Mouse (Mus musculus) retina, embryonic 14.5 days (tissue): ENCODE measurements around the gene Hoxd8.
A peak's percentile ranks its signal among the peaks of the same experiment; 100 is the strongest.

Source experiments
- DNase-seq: peaks from one replicate; pipeline ENCODE4 v3.0.0-alpha.2; 2015; ENCODE audit warnings: low spot score

The Hoxd8 gene

DNA sequence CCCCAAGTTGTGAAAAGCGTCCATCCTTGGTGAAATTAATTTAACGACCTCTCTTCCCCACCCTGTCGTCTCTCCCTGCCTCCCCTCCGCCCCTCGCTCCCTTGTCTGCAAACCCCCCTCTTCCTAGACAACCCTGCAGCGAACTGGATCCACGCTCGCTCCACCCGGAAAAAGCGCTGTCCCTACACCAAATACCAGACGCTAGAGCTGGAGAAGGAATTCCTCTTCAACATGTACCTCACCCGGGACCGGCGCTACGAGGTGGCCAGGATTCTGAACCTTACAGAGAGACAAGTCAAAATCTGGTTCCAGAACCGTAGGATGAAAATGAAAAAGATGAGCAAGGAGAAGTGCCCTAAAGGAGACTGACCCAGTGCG lies 5.4 kb upstream of the Hoxd8 start:
- DNase-seq = no peak

DNA sequence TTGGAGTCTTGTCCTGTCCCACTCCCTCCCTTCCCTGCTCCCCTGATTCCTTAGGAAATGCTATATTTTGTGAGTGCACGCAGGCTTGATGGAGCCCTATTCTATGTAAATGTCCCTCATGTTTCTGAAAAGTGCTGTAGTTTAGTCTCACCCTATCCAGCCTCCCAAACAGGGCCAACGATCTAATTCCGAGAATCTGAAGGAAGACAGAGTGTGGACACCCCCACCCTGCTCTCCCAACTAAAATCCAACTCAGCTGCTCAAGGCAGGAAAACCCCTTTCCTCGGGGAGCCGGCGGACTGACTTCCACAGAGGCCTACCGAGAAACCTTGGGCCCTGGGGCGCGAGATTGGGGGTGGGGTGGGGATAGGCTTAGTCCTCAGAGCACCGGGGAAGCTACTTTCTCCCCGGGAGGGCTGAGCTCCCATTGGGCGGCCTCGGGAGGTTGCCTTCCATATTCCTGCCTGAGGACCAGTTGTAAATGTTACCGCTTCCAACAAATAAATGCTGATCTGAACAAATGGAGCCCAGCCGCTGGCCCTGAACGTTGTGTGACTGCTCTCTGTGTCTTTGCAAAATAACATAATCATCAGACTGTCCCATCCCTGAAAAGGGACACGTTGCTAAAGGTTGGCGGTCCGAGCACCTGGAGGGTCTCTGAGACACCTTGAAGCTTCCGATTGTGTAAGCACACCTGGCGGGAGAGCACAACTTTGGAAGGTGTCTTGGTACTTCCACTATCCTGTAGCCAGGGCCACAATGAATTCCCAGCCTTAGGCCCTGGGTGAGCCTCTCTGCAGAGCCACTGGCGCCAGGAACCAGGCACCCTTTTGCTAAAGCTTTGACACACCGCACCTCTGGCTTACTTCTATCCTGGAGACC lies 4.5 kb upstream of the Hoxd8 start:
- no peak for DNase-seq

GRCm38 (mm10) chr2:74700546-74701112 lies 3.8 kb upstream of the Hoxd8 start:
- DNase-seq = no peak

GRCm38 (mm10) chr2:74701949-74702819 lies 2.2 kb upstream of the Hoxd8 start:
- peak; percentile 92 for DNase-seq

- DNase-seq = no peak
These were observed 1.6 kb upstream of the Hoxd8 start for GRCm38 (mm10) chr2:74702820-74703219.

GRCm38 (mm10) chr2:74703317-74703716 lies 1.1 kb upstream of the Hoxd8 start:
- DNase-seq = no peak

GRCm38 (mm10) chr2:74703720-74704392 lies 559 bp upstream of the Hoxd8 start:
- DNase-seq = no peak

GRCm38 (mm10) chr2:74704999-74705466 lies 618 bp downstream of the Hoxd8 start:
- no peak for DNase-seq

DNA sequence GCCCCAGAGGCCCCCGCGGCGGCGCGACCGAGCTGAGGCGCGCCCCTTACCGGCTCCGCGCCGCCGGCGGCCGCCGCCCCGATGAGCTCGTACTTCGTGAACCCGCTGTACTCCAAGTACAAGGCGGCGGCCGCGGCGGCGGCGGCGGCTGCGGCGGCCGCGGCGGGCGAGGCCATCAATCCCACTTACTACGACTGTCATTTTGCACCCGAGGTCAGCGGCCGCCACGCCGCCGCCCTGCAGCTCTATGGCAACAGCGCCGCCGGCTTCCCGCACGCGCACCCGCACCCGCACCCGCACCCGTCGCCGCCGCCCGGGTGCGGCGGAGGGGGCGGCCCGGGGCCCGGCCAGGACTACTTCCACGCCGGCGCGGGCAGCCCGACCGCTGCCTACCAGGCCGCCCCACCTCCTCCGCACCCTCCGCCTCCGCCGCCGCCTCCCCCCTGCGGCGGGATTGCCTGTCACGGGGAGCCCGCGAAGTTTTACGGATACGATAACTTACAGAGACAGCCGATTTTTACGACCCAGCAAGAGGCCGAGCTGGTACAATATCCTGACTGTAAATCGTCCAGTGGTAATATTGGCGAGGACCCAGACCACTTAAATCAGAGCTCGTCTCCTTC lies 1.2 kb downstream of the Hoxd8 start:
- DNase-seq = no peak

- DNase-seq = no peak
These were observed 2.1 kb downstream of the Hoxd8 start for GRCm38 (mm10) chr2:74706393-74706960.

DNA sequence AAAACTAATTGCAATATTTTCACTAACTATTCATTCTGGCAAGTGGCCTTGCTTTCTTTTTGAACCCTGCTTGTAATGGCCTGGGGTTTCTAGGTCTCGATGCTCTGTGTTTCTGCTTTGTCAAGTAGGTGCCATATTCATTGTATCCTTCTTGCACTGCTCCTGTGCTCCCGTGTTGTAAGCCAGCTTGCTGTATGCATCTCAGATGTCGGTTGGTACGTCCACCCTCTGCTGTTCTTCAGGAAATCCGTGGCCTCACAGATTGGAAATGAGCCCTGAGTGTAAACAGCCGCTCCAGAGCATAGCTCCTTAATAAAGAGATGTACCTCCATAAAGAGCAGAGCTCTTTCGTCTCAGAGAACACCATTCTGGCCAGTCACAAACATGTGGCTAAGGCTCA lies 3.2 kb downstream of the Hoxd8 start:
- no peak for DNase-seq

- DNase-seq = no peak
These were observed 4.3 kb downstream of the Hoxd8 start for GRCm38 (mm10) chr2:74708676-74709075.

DNA sequence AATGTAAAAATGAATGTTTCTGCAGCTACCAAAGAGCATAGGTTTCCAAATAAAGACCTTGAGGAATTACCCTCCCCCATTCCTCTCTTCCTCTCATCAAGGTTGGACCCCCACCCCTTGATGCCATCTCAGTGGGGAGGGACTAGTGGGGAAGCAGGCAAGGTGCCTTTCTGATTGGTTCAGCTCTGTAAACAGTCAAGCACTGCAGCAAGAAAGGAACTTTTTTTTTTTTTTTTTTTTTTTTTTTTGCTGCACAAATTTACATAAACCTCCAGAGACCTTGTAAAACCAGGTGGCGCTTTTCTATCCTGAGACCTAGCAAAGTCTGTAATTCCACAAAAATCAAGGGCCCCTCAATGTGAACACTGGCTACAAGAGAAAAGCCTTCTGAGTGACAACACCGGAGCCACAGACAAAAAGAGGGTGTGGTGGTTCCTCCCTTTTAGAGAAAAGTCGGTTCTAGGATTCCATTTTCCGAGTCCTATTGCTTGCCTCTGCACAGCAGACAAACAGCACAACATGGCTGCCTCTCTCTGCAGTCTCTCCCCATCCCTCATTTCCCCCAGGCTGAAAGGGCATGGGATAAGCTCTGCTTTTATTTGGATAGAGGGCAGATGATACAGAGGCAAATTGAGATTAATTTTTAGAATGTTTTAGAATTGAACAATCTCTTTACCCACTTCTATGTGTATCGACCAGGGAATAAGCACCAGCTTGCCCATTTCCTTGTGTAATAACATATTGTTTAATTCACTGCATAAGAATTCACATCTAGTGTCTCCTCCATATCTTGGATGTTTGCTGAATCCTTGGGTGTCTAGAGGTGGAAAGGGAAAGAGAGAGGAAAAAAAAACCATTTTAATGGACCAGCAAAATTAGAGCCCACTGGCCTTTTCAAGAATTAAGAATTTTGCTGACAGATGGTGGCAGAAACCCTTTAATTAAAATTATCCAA lies 5.3 kb downstream of the Hoxd8 start:
- no peak for DNase-seq

DNA sequence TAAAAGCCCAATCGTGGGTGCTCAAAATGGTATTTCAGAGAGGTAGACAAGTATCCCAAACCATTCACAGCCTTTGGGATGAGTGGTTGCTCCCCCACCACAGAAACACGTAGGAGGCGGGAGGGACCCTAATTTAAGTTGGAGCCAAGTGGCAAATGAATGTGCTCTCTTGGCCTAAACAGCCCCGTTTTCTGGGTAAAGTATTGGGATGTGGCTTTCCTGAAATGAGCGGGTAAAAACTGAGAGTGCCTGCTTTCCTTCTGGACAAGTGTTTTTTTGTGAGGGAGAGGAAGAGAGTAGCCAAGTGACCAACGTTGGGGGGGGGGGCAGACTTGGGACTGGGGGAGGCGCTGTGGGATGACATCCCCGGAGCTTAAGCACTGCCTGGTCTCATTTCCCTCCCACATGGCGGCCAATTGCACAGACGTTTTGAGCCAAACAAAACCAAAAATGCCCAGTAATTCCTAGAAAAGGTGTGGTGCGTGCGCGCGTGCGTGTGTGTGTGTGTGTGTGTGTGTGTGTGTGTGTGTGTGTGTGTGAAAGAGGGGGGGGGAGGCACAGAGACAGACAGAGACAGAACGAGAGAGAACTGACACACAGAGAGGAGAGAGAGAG lies 6.6 kb downstream of the Hoxd8 start:
- no peak for DNase-seq

DNA sequence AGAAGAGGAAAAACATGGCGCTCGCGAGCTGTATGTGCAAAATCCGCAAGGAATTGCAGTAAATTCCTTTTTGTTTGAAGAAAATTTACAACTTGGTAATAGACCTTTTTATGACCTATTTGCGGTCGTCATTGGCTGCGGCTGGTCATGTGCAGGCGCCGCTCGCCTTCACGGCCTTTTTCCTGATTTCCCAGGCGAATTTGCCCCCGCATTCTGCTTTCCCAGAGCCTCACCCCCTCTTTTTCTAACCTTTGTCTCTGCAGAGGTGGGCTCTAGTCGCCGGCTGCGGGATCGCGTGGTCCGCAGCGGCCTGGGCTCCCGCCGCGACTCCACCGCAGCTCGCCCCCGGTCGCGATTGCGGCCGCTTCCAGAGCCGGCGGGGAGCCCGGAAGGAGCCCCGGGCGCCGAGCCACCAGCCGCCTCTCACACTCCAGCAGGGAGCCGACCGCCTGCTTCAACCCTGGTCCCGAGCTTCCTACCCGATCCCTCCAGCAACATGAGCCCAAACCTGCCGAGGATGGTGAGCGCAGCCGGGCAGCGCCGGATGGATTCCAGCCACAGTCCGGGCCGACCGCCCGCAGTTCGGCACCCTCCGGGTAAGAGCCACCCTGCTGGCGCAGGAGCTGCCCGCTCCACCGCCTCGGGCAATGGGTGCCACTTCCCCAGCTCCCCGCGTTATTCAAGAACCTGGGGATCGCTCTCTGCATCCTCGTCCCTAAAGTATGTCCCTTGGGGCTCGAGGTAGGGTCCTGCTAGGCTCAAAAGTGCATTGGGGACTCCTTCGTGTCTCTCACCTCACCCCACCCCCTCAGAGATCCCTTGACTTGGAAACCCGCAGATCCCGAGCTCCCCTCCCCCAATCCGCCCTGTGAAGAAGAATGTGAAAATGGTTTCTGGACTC lies 7.6 kb downstream of the Hoxd8 start, which contains the start of the genes Hoxd3 and Hoxd4:
Gene Hoxd3, plus strand, starts transcription at position 207 of the 901 bp plus-strand sequence.
Gene Hoxd4, plus strand, starts transcription at position 209 of the 901 bp plus-strand sequence.
- no peak for DNase-seq

GRCm38 (mm10) chr2:74713239-74714150 lies 9.1 kb downstream of the Hoxd8 start:
- DNase-seq = no peak

DNA sequence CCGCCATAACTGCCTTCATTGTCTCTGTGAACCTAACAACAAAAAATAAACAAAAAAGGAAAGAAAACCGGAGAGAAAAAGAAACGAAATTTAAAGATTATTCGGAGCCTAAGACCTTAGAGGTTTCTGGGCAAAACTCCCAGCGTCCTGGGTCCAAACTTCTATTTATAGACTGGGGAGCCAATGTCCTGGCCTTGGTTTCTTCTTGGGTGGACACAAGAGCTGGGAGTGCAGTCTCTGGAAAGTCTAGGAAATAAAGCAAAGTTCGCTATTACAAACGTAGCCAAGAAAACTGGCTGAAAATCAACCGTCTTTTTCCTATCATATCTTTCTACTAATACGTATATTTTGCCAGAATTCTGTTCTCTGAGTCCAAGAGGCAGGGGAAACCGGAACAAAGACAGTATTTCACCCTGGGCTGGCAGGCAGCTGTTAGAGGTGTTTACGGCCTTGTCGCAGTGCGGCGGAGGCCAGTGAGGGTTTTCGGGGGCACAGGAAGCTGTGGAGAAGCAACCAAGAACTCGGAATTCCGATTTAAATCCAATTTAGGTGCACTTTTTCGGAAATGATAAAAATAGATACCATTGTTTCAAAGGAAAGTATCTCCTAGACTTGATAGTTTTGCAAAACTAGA lies 9.9 kb downstream of the Hoxd8 start:
- DNase-seq = no peak
